Mouse (Mus musculus) T-helper 2 cell (primary cell): ENCODE results near the gene Tex9.

Source experiments
- in situ Hi-C: fragments of 300-600 bp; cut with MboI, MseI; formaldehyde crosslinking; loops from one replicate; pipeline ENCODE4 v1.15.1; 2025; ENCODE audit warnings: high pct_unique_total_duplicates

The Tex9 gene

DNA sequence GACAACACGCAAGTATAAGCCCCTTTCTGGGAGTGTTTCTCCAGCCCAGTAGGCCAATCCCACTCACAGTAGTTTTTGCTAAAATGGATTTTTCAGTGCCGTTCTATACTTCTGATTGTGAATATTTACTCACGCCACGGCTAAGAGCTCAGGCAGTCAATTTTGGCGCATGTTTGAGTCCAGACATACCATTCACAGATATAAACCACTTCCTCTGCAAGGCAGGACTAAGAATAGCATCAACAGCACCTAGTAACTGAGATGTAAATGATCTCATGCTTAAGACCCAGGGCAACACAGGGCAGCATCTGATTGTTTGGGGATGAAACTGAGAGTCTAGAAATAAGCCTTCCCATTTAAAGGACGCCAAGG, at the start of gene Tex9:
Tex9 (minus strand) TSS at position 19 of the 372 bp plus-strand sequence.
- in situ Hi-C loops, result no loop called here

DNA sequence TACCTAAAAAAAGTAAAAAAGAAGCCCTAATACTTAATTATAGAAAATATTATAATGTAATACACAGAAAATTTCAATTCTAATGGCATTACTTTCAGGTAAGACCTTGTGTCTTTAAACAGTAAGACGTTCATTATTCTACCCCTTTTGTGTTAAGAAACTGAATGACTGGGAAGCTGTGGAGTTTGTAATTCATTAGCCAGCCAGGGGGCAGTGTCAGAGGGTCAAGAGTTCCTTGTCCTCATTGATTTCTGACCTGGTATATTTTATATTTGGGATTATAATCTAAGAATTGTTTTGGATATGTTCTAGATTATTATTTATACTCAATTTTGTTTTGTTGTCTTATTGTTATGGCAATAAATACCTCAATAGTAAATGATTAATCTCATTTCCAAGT, 45.1 kb upstream of the Tex9 start:
- in situ Hi-C loops, result loop anchor here (10.0 kb wide), 1 partner anchor 82 kb away; no protein-coding TSS in a partner anchor

DNA sequence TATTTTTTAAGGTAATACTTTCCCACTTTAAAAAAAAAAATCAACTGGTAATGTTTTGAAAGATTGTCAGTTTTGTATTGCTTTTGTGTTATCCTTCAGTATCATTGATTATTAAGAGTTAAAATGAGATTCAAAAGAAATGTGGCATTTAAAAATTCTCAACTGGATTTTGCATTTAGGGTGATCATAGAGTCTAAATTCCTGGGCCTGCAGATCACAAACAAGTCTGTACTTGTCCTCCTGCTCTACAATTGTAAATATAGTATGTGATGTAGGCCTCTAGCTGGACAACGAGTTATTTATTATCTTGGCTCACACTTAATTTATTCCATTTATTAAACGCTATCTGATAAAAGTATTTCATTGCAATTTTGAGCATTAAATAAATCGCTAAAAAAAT, 43.4 kb upstream of the Tex9 start:
- in situ Hi-C loops, result loop anchor here (10.0 kb wide), 1 partner anchor 81 kb away; no protein-coding TSS in a partner anchor

DNA sequence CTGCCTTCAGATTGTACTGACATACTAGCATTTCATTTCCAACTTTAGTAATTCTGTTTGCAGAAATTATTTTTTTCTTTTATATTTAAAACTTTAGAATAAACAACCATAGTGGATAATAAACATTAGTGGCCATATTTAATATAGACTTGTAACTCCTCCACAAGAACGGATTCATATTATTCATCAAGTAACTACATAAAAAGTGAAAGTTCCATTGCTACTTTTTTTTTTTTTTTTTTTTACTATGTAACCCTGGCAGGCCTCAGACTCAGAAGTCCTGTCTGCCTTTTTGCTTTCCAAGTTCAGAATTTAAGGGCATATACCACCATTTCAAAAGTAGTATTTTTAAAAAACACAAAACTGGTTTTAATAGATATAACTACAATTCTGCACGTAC, 43.0 kb upstream of the Tex9 start:
- in situ Hi-C loops, result loop anchor here (10.0 kb wide), 1 partner anchor 80 kb away; no protein-coding TSS in a partner anchor

DNA sequence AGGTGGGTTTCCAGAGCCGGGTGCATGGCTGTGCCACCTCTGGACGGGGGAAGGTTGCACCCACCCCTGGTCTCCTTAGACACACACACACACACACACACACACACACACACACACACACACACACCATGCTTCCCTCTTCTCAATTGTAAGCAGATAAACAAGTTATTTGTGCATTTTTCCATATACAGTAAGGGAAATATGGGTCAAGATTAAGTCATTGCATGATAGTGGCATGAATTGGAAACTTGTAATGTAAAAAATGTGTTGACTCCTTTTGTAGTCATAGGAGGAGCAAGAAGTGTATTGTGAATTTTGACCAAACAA, 41.0 kb upstream of the Tex9 start:
- in situ Hi-C loops, result loop anchor here (10.0 kb wide), 1 partner anchor 78 kb away; no protein-coding TSS in a partner anchor

DNA sequence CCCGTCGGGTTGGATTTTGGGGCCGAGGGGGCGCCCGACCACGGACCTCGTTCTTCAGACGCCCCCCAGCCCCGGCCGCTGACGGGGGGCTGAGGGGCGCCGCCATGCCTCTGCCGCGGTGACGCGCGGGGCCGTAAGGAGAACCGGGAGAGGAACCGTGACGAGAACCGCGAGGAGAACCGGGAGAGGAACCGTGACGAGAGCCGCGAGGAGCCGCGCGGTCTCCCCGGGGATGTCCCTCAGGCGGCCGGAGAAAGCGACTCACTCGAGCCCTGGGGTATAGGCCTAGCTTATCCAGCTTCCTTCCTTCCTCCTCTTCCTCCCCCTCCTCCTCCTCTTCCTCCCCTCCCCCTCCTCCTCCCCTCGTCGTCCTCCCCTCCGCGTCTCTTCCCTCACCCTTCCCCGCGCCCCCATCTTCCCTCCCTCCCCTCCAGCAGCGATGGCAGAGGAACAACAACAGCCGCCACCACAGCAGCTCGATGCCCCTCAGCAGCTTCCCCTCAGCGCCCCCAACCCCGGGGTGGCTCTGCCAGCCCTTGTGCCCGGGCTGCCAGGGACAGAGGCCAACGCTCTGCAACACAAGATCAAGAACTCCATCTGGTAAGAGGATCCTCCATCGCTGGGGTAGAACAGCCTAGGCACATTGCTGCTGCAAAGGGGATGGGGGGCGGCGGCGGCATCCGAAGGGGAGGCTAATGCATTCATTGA, 40.5 kb upstream of the Tex9 start:
- in situ Hi-C loops, result loop anchor here (10.0 kb wide), 1 partner anchor 78 kb away; no protein-coding TSS in a partner anchor

DNA sequence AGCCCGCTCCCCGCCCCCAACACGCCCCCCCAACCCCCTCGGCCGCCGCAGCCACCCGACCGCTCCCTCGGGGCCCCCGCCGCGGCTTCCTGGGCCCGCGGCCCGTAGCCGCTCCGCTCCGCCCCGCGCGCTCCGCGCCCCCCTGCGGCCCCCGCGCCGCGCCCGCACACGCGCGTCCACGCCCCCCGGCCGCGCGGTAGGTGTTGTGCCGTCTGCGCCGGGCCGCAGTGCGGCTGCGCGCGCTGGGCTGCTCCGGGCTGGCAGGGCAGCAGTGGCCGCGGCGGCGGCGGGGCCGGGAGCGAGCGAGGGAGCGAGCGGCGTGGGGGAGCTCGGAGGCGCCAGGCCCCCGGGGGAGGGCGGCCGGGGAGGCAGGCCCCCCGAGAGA, 40.0 kb upstream of the Tex9 start, which contains the start of gene Rfx7:
Rfx7 (plus strand) TSS at position 245 of the 385 bp plus-strand sequence.
- in situ Hi-C loops, result loop anchor here (10.0 kb wide), 1 partner anchor 77 kb away; no protein-coding TSS in a partner anchor

DNA sequence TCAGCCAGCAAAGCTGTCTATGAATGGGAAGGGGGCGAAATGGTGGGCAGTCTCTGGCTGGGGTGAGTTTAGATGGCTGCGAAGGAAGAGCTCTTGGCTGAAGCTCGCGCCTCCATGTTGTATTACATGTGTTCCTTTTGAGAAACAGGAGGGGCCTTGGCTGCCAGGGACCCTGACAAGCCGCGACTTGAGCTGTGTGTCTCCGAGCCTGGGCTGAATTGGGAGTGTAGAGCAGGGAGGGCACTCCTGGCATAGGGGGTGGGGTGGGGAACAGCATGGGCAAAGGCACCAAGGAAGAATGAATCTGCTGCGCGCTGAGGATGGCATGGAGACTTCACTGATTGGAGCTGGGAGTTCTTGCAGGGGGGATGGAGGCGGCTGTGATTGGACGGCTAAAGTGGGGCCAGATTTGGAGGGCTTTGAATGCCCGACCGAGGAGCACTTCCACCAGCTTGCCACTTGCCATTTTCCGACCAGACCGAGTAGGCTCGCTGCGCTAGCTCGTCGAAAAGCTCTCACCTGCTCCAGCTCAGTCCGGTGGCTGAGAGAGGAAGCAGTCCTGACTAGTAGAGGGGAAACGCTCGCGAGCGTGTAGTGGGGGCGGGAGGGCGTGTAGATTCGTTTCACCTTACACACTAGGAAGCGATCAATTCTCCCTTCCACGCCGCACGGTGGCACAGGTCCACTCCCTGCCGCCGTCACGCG, 39.4 kb upstream of the Tex9 start:
- in situ Hi-C loops, result loop anchor here (10.0 kb wide), 1 partner anchor 77 kb away; no protein-coding TSS in a partner anchor

DNA sequence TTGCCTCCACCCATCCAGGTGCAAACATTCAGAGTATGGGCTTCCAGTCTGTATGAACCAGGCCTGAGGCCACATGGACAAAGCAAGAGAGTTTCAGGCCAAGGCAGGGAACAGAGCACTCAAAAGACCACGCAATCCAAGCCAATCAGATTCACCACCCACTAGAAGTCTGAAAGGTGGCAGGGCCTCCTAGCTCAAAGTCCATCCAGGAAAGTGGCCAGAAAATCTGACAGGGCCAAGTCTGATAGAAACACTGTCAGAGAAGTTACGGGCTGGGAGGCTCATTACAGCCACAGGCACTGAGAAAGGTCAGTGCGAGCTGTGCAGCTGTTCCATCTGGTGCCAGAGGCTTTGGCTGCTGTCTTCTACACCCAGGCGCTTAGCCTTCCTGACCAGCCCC, 38.8 kb upstream of the Tex9 start:
- in situ Hi-C loops, result loop anchor here (10.0 kb wide), 1 partner anchor 76 kb away; no protein-coding TSS in a partner anchor

DNA sequence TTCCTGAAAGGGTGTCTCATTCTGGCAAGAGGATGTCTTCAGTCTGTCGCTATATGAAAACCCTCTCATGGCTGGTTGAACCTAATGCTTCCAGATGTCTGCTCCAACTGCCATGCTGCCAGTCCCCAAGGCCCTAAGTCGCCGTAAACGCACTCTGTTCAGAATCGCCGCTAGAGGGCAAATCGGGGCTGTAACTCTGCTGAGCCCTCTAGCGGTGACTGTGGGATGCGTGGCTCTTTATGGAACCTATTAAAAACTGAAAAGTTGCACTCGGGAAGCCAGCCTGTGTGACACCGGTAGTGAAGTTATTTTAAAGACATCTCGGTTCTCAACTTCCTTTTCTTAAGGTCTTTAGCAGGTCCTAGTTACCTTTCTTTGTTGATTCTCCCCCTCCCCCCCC, 38.2 kb upstream of the Tex9 start:
- in situ Hi-C loops, result loop anchor here (10.0 kb wide), 1 partner anchor 75 kb away; no protein-coding TSS in a partner anchor

DNA sequence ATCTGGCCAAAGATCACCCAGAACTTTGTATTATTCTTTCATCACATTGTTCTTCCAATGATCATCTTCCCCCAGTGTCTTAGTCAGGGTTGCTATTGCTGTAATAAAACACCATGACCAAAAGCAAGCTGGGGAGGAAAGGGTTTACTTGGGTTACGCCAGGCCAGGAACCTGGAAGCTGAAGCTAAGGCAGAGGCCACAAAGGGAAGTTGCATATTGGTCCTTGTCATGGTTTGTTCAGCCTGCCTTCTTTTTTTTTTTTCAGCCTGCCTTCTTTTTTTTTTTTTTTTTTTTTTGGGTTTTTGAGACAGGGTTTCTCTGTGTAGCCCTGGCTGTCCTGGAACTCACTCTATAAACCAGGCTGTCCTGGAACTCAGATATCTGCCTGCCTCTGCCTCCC, 34.1 kb upstream of the Tex9 start:
- in situ Hi-C loops, result no loop called here

DNA sequence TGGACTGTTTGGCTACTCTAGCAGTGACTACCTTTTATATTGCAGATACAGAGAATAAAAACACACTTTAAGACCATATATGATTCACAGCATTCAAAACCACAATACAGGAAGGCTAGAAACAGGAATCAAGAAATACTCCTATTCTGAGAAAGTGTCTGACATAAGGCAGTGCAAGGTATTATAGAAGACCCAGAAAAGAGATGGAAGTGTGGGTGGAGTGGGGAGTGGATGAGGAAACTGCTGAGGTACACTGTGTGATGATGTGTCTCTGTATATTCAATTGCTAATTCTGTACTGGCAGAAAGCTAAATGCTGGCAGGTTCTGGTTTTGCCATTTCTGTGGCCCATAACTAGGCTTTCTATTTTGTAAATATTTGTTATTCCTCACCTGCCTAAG, 28.8 kb upstream of the Tex9 start:
- in situ Hi-C loops, result loop anchor here (5.0 kb wide), 1 partner anchor 71 kb away; no protein-coding TSS in a partner anchor

DNA sequence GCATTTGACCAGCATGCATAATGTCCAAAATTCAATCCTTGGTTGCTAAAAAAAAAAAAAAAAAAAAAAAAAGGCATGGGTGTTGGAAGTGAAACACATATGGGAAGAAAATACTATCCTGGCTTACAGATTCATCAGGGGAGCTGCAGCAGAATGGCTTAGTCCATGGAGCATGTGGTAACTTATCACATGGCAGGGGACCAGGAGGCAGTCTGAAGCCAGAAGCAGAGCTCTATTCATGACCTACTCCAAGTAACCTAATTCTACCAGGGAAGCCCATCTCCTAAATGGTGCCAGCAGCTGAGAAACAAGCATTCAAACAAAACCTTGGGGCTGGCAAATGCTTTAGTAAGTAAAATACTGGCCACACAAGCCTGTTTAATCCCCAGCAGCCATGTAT, 27.2 kb upstream of the Tex9 start:
- in situ Hi-C loops, result no loop called here

DNA sequence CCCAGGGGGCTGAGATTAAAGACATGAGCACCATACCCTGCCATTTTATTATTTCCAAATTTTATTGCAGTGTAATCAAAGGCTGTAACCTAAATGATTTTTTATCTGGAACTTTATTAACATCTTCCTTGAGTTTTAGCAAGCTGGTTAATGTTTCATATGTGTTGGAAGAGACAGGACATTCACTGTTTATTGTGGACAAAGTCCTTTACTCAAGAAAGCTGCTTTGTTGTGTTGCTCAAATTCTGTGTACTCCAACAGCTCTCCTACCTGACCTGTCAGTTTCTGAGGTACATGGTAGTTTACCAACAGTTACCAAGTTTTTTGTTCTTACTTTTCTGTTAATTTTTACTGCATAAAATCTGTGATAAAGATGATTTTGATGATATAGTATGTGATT, 23.4 kb upstream of the Tex9 start:
- in situ Hi-C loops, result no loop called here

DNA sequence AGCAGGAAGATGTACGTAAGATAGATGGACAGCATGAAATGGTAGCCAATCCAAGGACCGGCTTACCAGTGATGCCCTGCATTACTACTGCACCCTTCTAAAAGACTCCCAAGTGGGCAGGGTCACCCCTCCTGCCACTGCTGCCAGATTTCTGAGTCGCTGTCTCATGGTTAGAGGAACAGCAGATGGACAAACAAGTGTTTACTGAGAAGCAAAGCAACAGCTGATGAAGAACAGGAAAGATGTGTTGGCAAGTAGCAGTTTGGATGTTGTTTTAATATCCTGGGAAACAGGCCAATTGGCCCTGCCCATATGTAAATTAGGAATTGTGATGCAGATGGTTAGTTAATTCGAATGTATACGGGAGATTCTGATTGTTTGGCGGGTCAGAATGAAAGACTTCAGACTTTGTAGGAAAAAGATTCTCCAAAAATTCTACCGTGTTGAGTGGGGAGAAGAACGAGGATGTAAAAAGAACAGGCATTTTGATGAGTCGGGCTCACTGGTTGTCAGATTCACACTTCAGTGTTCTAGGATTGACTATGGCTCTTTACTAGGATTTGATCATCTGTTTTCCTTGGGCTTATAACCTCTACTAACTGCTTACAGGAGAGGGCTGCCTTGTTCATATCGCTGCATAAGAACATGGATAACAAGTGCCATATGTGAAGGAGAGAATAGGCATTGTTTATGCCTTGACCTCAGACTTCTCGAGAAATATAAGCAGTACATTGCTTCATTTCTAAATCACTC, 20.4 kb upstream of the Tex9 start:
- in situ Hi-C loops, result no loop called here

DNA sequence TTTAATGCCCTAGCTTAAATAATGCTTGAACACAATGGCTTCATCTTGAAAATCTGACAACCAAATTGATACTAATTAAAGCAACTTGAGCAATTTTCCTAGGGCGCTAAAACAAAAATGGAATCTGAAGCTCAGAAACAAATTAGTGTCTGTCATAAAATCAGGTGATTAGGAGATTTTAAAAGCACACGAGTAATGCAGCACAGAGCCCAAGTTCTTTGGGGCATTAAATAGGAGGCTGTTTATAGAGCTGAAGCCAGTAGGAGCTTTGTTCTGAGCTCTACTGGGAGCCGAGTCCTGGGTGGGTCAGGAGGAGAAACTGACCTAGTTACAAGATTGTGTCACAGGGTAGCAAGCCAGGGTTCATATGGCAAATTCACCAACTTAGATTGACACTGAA, 5.2 kb upstream of the Tex9 start:
- in situ Hi-C loops, result no loop called here

DNA sequence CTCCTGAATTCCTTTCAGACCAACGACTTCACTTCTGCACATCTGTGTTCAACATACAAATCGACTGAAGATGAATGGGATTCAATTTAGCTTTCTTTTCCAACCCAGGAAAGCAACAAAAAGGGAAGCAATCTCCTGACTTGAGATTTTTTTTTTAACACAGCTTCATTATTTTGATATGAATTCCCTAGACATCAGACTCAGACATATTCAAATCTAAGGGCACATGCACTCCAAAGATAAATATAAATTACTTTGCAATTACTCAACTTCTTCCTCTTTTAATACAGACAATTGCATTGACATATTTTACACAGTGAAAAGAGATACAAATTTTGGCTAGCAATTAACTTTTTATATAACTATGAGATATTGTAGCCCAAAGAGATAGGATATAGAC, 4.7 kb upstream of the Tex9 start:
- in situ Hi-C loops, result no loop called here

DNA sequence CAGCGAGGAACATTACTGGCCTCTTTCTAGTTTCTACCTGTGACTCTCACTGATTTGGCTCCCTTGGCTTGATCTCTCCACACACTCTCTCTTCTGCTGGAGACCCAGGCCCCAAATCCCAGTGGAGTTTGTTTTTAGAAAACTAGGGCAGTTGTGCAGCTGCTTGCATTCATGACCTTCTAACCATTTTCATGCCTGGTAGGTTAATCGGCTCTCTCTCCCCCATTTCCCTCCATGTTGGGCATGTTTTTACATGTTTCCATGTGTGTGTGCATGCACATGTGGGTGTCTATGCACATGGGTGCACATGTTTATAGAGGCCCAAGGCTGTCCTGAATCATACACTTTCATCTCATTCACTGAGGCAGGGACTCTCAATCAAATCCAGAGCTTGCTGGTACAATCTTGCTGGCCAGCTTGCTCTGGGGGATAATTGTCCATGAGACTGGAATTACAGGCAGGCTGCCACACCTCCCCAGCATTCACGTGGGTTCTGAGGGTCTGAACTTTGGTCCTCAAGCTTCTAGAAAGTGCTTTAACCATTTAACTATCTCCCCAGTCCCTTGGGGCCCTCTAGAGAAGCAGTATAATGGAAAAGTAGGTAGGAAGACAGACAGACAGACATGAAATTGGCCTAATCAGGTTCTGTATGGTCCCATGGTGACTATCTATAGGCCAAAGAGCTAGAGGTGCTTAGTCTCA, 2.1 kb upstream of the Tex9 start:
- in situ Hi-C loops, result no loop called here

DNA sequence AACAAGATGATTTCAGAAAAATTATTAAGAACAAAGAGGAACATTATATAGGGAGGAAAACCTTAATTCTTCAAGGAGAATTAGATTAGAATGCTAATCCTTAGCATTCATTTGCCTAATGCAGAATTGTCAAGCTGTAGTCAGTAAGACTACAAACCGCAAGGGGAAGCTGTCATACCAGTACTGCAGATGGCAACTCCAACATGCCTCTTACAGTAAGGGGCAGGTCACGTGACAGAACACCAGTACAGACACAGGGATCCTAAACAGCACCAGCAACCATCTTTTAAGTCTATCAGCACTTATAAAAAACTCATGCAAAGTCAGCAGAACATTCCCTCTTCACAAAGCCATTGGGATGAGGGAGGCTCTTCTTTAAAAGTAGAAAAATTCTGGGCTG, 1.5 kb upstream of the Tex9 start:
- in situ Hi-C loops, result no loop called here

DNA sequence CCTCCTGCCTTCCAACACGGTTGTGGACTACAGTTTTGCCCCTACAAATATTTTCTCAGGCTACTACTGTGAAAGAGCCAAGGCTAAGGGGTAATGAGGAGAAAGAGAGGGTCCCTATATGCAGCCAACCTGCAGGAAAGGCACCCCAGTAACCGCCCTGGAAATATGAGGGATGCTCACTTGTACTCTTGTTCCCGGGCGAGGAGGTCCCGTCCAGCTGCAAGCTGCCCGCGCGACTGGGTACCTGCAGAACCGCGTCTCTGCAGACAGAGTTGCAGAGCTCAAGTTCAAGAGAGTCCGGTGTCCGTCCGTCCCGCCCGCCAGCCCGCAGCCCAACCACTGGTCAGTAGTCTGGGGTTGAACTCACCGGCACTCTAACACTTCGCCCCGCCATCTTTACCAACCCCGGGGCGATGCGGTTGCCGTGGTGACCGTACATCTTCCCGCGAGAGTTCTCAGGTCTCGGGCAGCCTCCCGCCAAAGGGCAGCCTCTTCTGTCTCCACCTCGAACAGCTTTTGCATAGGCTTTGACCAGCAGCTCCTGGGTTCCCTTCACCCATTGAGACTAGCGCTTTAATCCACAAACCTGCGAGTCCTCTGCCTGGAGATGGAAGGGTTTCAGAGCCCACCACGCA, 336 bp downstream of the Tex9 start:
- in situ Hi-C loops, result no loop called here

DNA sequence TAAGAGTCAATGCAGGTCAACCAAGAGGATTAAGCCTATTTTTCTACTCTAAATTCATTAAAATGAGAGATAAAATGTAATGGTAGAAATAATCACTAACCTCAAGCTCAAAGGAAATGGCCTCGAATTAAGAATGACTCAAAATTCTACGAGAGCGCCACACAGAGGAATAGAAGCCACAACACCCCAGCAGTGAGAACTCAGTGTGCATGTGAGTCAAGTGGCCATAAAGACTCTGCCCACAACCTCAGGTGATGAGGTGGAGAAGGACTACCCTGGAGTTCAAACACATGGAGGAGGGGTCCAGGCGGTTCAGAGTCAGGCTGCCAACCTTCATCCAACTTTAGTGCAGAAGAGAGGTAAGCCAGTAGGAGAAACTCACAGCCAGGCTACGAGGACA, 2.9 kb downstream of the Tex9 start:
- in situ Hi-C loops, result no loop called here
